Mouse (Mus musculus) T-helper 17 cell (primary cell): ENCODE results near the gene Slc44a1.

Experiments
- in situ Hi-C, 2 experiments: fragments of 300-600 bp; cut with MboI, MseI; formaldehyde crosslinking; loops; 1 replicate in 1 of 2; 2 replicates in 1 of 2; pipeline ENCODE4 v1.15.1; 2025; ENCODE audit warnings: high pct_unique_total_duplicates in 2 of 2

The Slc44a1 gene

DNA sequence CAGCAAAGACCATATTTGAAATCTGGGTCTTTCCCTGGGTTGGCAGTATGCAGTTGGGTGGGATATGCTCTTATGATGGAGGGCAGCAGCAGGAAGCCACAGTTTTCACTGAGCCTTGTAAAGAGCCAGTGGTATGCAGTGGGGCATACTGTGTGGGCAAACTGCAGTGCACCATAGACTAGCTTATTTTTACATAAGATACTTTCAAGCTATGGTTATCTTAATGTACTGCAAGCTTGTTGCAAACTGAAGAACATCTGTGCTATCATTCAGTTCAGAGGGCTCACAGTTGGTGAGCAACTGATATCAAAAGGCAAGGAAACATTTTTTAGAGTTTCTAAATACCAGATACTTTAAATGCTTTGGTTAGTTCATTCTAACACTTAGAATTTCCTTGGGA is 220.5 kb downstream of the Slc44a1 start:
- in situ Hi-C loops, result loop anchor here in 1 of 2 experiments (10.0 kb wide), 1 partner anchor 956 kb away; no protein-coding TSS in a partner anchor
